Mouse (Mus musculus) heart, adult 2 months (tissue): ENCODE results near the gene Mrpl48.

ENCODE experiments used
- CTCF ChIP-seq: fragments of 200-600 bp; IDR thresholded peaks from 2 replicates; pipeline ENCODE4 v1.8.1; 2022; ENCODE audit warnings: antibody characterized with exemption, mild to moderate bottlenecking, moderate library complexity
- EP300 ChIP-seq: fragments of 200-500 bp; IDR thresholded peaks from 2 replicates; pipeline ENCODE4 v1.6.1; 2011; ENCODE audit warnings: low read depth, low read length, control low read depth; ENCODE audit not compliant: insufficient read depth

DNA sequence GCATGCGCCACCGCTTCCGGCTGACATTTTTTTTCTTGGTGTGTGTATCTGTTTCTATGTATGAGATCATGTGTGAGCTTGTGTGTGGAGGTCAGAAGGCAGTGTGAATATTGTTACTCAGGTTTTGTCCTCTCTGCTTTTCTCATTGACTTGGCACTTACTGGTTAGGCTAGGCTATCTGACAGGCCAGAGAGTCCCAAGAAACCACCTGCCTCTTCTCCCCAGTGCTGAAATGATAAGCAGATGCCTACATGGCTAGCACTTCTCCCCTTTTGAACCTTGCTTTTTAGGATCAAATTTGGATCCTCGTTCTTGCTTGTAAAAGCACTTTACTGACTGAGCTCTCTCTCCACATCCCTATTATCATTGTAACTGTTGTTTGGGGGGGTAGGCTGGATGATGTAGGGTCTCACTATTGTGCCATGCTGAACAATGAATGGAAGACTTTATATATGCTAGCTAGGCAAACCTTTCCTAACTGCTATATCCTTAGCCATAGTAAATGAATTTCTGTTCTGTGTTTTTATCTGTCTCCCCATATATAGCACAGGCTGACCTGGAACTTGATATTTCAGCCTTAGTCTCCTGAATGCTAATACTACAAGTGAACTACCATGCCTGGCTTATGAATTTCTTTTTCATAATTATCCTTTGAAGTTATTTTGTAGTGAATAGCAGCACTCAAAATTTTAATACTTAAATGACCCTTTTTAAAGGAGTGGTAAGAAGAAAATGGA, 8.2 kb upstream of the Mrpl48 start:
- no peak for TF ChIP-seq CTCF
- TF ChIP-seq EP300, result no peak
